Mouse (Mus musculus): ENCODE data around the gene Lpp. TPM values are rescaled to one million over a fixed set of nuclear protein-coding genes. Genes with fewer than 3 reads are reported as not detected.

Gene Lpp
- polyA plus RNA-seq (2012; rRNA removed) = 14.1 and 15.0 TPM in 2 replicates

- no peaks in the 10 kb centered on the region for H3K36me3 ChIP-seq (ENCODE audit: control insufficient read depth, insufficient read depth, low read length)
- TF ChIP-seq CTCF (IDR thresholded peaks at IDR 0.05; ENCODE audit: borderline replicate concordance, control insufficient read depth, extremely low read depth, insufficient read depth, low read length, poor library complexity) (no peak), POLR2A (IDR thresholded peaks at IDR 0.05; ENCODE audit: control insufficient read depth, extremely low read depth, insufficient read depth, low read length, poor library complexity) (0 out of 2 replicates have a peak, but pooled peaks have one; percentile 22)
- no peaks in the 10 kb centered on the region for H3K27me3 ChIP-seq (ENCODE audit: control insufficient read depth, insufficient read depth, low read length)
- DNase-seq = peak; percentile 57
- peak within 1 kb of the TSS; percentile 82 for H3K4me3 ChIP-seq (ENCODE audit: control insufficient read depth, insufficient read depth, low read length)
- WGBS = 3% methylated on average over 42 of the region's 42 CpGs
- H3K27ac ChIP-seq (ENCODE audit: control insufficient read depth, insufficient read depth, low read length) = peak within 1 kb of the TSS; percentile 35
- peaks cover 40% of the 10 kb centered on the region for H3K4me1 ChIP-seq (replicated peaks; ENCODE audit: control insufficient read depth, insufficient read depth, low read length)
Measured at GRCm38 (mm10) chr16:24392651-24393555, at the start of gene Lpp. Lpp (plus strand) TSS chr16:24393507.

GRCm38 (mm10) chr16:24347582-24348411, 45.5 kb upstream of the Lpp start:
- H3K27me3 ChIP-seq (ENCODE audit: control insufficient read depth, insufficient read depth, low read length) = no peaks in the 10 kb centered on the region
- no peak overlapping the region for H3K4me3 ChIP-seq (ENCODE audit: control insufficient read depth, insufficient read depth, low read length)
- TF ChIP-seq POLR2A (IDR thresholded peaks at IDR 0.05; ENCODE audit: control insufficient read depth, extremely low read depth, insufficient read depth, low read length, poor library complexity) (no peak), CTCF (IDR thresholded peaks at IDR 0.05; ENCODE audit: borderline replicate concordance, control insufficient read depth, extremely low read depth, insufficient read depth, low read length, poor library complexity) (no peak)
- H3K4me1 ChIP-seq (replicated peaks; ENCODE audit: control insufficient read depth, insufficient read depth, low read length) = peaks cover 8% of the 10 kb centered on the region
- 25% methylated on average over 21 of the region's 21 CpGs for WGBS
- DNase-seq = no peak
- H3K36me3 ChIP-seq (ENCODE audit: control insufficient read depth, insufficient read depth, low read length) = no peaks in the 10 kb centered on the region
- H3K27ac ChIP-seq (ENCODE audit: control insufficient read depth, insufficient read depth, low read length) = no peak overlapping the region

- Histone ChIP-seq H3K27ac (ENCODE audit: control insufficient read depth, insufficient read depth, low read length) (no peak overlapping the region), H3K27me3 (ENCODE audit: control insufficient read depth, insufficient read depth, low read length) (no peaks in the 10 kb centered on the region), H3K4me3 (ENCODE audit: control insufficient read depth, insufficient read depth, low read length) (no peak overlapping the region), H3K4me1 (replicated peaks; ENCODE audit: control insufficient read depth, insufficient read depth, low read length) (peaks cover 11% of the 10 kb centered on the region), H3K36me3 (ENCODE audit: control insufficient read depth, insufficient read depth, low read length) (no peaks in the 10 kb centered on the region)
- DNase-seq = no peak
- no peak for TF ChIP-seq POLR2A (IDR thresholded peaks at IDR 0.05; ENCODE audit: control insufficient read depth, extremely low read depth, insufficient read depth, low read length, poor library complexity)
- no peak for TF ChIP-seq CTCF (IDR thresholded peaks at IDR 0.05; ENCODE audit: borderline replicate concordance, control insufficient read depth, extremely low read depth, insufficient read depth, low read length, poor library complexity)
- WGBS = 97% methylated on average over 6 of the region's 6 CpGs
Measured at GRCm38 (mm10) chr16:24350306-24350705, 43.0 kb upstream of the Lpp start.

GRCm38 (mm10) chr16:24350751-24351150, 42.6 kb upstream of the Lpp start:
- DNase-seq = no peak
- Histone ChIP-seq H3K4me3 (ENCODE audit: control insufficient read depth, insufficient read depth, low read length) (no peak overlapping the region), H3K4me1 (replicated peaks; ENCODE audit: control insufficient read depth, insufficient read depth, low read length) (peaks cover 11% of the 10 kb centered on the region), H3K36me3 (ENCODE audit: control insufficient read depth, insufficient read depth, low read length) (no peaks in the 10 kb centered on the region), H3K27ac (ENCODE audit: control insufficient read depth, insufficient read depth, low read length) (no peak overlapping the region), H3K27me3 (ENCODE audit: control insufficient read depth, insufficient read depth, low read length) (no peaks in the 10 kb centered on the region)
- WGBS = 96% methylated on average over 6 of the region's 6 CpGs
- no peak for TF ChIP-seq CTCF (IDR thresholded peaks at IDR 0.05; ENCODE audit: borderline replicate concordance, control insufficient read depth, extremely low read depth, insufficient read depth, low read length, poor library complexity)
- TF ChIP-seq POLR2A (IDR thresholded peaks at IDR 0.05; ENCODE audit: control insufficient read depth, extremely low read depth, insufficient read depth, low read length, poor library complexity) = no peak

- Histone ChIP-seq H3K4me3 (ENCODE audit: control insufficient read depth, insufficient read depth, low read length) (no peak overlapping the region), H3K36me3 (ENCODE audit: control insufficient read depth, insufficient read depth, low read length) (no peaks in the 10 kb centered on the region), H3K4me1 (replicated peaks; ENCODE audit: control insufficient read depth, insufficient read depth, low read length) (peaks cover 14% of the 10 kb centered on the region), H3K27ac (ENCODE audit: control insufficient read depth, insufficient read depth, low read length) (no peak overlapping the region), H3K27me3 (ENCODE audit: control insufficient read depth, insufficient read depth, low read length) (no peaks in the 10 kb centered on the region)
- no peak for TF ChIP-seq POLR2A (IDR thresholded peaks at IDR 0.05; ENCODE audit: control insufficient read depth, extremely low read depth, insufficient read depth, low read length, poor library complexity)
- TF ChIP-seq CTCF (IDR thresholded peaks at IDR 0.05; ENCODE audit: borderline replicate concordance, control insufficient read depth, extremely low read depth, insufficient read depth, low read length, poor library complexity) = no peak
- 93% methylated on average over 1 of the region's 1 CpGs for WGBS
- DNase-seq = no peak
Measured at GRCm38 (mm10) chr16:24351811-24352210, 41.5 kb upstream of the Lpp start.

GRCm38 (mm10) chr16:24353816-24354215, 39.5 kb upstream of the Lpp start:
- WGBS = 95% methylated on average over 3 of the region's 3 CpGs
- H3K27ac ChIP-seq (ENCODE audit: control insufficient read depth, insufficient read depth, low read length) = no peak overlapping the region

More at GRCm38 (mm10) chr16:24353816-24354215, 39.5 kb upstream of the Lpp start:
- no peaks in the 10 kb centered on the region for H3K27me3 ChIP-seq (ENCODE audit: control insufficient read depth, insufficient read depth, low read length)
- no peak for TF ChIP-seq CTCF (IDR thresholded peaks at IDR 0.05; ENCODE audit: borderline replicate concordance, control insufficient read depth, extremely low read depth, insufficient read depth, low read length, poor library complexity)
- no peak for TF ChIP-seq POLR2A (IDR thresholded peaks at IDR 0.05; ENCODE audit: control insufficient read depth, extremely low read depth, insufficient read depth, low read length, poor library complexity)
- peaks cover 9% of the 10 kb centered on the region; the same call in 1 of the 2 replicates for H3K4me1 ChIP-seq (replicated peaks; ENCODE audit: control insufficient read depth, insufficient read depth, low read length)
- no peak for DNase-seq
- no peaks in the 10 kb centered on the region for H3K36me3 ChIP-seq (ENCODE audit: control insufficient read depth, insufficient read depth, low read length)
- no peak overlapping the region for H3K4me3 ChIP-seq (ENCODE audit: control insufficient read depth, insufficient read depth, low read length)

Measured in thymus, adult 2 months (tissue).